Mouse (Mus musculus): ENCODE data around the gene Ccdc169.

Ccdc169 gene

GRCm38 (mm10) chr3:55222502-55222901 is 85.4 kb downstream of the Ccdc169 start:
- Histone ChIP-seq H3K9me3 (ENCODE audit: low read length) (no peaks in the 10 kb centered on the region), H3K27me3 (ENCODE audit: insufficient read depth, low read length) (no peaks in the 10 kb centered on the region; the same call in 1 of the 2 replicates), H3K4me1 (replicated peaks; ENCODE audit: low read depth, low read length) (peaks cover 7% of the 10 kb centered on the region), H3K36me3 (ENCODE audit: insufficient read depth, low read length) (no peaks in the 10 kb centered on the region), H3K4me3 (replicated peaks; ENCODE audit: low read length) (no peak overlapping the region)
- TF ChIP-seq NANOG (IDR thresholded peaks at IDR 0.05; ENCODE audit: borderline replicate concordance, low read length) (no peak), POU5F1 (IDR thresholded peaks at IDR 0.05; ENCODE audit: borderline replicate concordance, low read length) (no peak), CTCF (conservative IDR thresholded peaks at IDR 0.05; ENCODE audit: low read length) (peak; percentile 80)
